Mouse (Mus musculus): ENCODE measurements at regions not wholly inside any gene's neighbourhood (a gene's known extent, or its start where the extent isn't known, plus 50 kb on each side); places are given as distances from the start of the nearest gene placed in this dataset.

DNA sequence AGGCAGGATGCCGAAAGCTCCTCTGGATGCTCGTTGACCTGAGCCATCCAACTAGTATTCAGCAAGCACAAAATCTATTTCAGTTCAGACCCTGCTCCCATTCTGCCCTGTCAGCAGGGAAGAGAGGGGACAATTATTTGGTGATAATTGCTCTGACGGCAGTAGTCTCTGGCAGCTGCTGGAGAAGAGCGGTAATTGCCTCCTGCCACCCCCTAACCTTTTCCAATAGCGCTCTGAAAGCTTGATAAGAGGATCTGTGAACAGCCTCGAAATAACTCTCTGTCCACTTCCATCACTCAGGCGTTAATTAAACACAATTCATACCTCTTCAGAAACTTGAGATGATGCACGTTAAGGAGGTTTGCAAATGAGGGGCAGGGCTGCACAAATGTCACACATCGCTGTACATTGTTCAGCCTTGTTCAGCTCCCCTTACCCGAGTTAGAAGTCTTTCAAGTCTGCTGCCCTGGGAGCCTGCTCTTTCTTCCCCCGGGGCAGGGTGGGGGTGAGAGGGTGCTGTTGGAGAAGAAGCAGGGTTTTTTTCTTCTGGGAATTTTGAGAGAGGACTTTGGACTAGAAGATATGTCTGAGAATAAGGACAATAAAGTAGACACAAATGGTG is 182.2 kb upstream of the Map3k1 start:
- ATAC-seq: peak; percentile 48; the same call in 1 of the 2 replicates
- no peaks in the 10 kb centered on the region for H3K36me3 ChIP-seq
- no peak overlapping the region for H3K27ac ChIP-seq
- no peak overlapping the region for H3K4me2 ChIP-seq (replicated peaks)
- WGBS: 34% methylated on average over 11 of the region's 11 CpGs
- H3K9me3 ChIP-seq: no peaks in the 10 kb centered on the region
- H3K9ac ChIP-seq: no peak overlapping the region
- H3K4me1 ChIP-seq (replicated peaks): no peaks in the 10 kb centered on the region
- no peaks in the 10 kb centered on the region for H3K27me3 ChIP-seq (replicated peaks)
- no peak overlapping the region for H3K4me3 ChIP-seq (replicated peaks)

DNA sequence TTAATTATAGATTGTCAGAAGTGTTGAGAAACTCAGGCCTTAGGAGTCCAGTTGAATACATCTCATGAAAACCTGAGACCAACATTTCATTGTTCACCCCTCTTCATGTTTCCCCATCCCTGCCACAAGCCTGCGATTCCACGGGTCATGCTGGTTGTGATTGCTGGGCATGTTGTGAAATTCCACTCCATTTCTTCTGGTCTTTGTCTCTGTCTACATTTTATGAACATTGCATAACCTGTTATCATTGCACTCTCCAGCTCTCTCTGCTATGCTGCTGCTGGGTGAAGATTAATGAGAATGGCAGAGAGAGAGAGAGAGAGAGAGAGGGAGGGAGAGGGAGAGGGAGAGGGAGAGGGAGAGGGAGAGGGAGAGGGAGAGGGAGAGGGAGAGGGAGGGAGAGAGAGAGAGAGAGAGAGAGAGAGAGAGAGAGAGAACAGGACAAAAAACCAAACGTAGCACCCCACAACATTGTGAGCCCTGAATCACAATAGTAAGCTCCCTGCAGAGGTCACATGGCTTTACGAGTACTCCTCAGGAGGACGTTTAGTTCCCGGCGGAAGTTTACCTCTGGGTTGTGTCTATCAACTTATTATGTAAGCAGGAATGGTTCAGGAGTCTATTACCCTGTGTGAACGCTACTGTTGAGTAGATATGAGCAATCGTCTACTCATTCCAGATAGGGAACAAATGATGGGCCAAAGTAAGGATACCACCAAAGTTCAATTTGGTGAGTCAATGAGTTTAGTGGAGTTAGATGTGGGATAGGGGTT is 183.5 kb upstream of the Map3k1 start:
- H3K4me2 ChIP-seq (replicated peaks): no peak overlapping the region
- 0 out of 2 replicates have a peak, but pooled peaks cover 3% of the 10 kb centered on the region for H3K4me1 ChIP-seq (replicated peaks)
- peak; percentile 56; the same call in 1 of the 2 replicates for ATAC-seq
- no peaks in the 10 kb centered on the region for H3K36me3 ChIP-seq
- 61% methylated on average over 9 of the region's 9 CpGs for WGBS
- H3K9me3 ChIP-seq: no peaks in the 10 kb centered on the region
- no peak overlapping the region for H3K9ac ChIP-seq
- H3K4me3 ChIP-seq (replicated peaks): no peak overlapping the region
- H3K27me3 ChIP-seq (replicated peaks): no peaks in the 10 kb centered on the region
- H3K27ac ChIP-seq: no peak overlapping the region

DNA sequence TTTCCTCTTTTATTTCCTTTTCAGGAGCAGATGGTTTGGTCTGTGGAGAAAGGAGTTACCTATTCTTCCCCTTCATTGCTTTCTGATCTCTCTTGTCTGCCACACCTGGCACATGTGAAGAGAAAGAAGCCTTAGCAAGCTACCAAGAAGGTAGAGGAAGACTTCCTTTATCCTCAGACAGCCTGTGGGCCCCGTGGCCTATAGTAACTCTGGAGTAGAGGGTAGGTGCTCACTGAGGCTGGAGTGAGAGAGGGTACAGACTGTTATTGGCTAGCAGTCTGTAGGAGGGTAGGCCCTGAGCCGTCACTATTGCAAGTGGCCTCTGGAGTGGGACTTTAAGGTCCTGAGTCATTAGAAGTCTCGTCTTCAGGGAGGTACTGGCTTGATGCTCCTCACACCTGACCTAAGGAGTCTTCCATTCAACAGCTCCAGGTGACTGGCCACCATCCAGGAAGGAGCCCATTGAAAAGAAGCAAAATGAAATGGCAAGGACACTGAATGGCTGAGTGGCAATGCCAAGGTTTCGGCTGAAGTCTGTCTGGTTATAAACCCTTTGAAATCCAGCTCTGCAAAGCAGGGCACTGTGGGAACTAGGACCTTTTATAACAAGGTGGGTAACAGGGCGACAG is 186.2 kb upstream of the Map3k1 start:
- Histone ChIP-seq H3K4me2 (replicated peaks) (no peak overlapping the region), H3K9me3 (no peaks in the 10 kb centered on the region), H3K27me3 (replicated peaks) (no peaks in the 10 kb centered on the region), H3K27ac (no peak overlapping the region), H3K4me3 (replicated peaks) (no peak overlapping the region), H3K4me1 (replicated peaks) (0 out of 2 replicates have a peak, but pooled peaks cover 3% of the 10 kb centered on the region), H3K36me3 (no peaks in the 10 kb centered on the region), H3K9ac (no peak overlapping the region)
- 89% methylated on average over 5 of the region's 5 CpGs for WGBS
- ATAC-seq: no peak

DNA sequence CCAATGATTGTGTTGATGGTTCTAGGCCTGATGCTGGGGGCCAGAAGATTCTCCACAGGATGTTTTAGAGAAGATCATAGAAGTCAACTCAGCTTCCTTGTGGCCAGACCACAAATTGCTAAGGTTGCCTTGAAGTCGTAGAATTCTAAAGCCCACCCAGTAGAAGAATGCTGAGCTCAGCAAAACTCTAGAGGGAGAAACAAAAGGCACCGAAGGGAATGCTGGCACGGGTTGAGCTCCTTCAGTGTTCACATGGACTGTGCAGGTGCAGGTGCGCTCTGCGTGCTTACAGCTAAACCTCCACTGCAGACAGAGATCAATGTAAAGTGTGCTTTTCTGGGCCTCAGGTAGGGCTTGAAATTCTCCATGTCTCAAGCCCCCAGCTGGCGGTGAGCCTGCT is 186.9 kb upstream of the Map3k1 start:
- Histone ChIP-seq H3K9ac (no peak overlapping the region), H3K27ac (no peak overlapping the region), H3K4me2 (replicated peaks) (no peak overlapping the region), H3K27me3 (replicated peaks) (no peaks in the 10 kb centered on the region), H3K4me1 (replicated peaks) (0 out of 2 replicates have a peak, but pooled peaks cover 3% of the 10 kb centered on the region), H3K4me3 (replicated peaks) (no peak overlapping the region), H3K9me3 (no peaks in the 10 kb centered on the region), H3K36me3 (no peaks in the 10 kb centered on the region)
- WGBS: 81% methylated on average over 6 of the region's 6 CpGs
- no peak for ATAC-seq

DNA sequence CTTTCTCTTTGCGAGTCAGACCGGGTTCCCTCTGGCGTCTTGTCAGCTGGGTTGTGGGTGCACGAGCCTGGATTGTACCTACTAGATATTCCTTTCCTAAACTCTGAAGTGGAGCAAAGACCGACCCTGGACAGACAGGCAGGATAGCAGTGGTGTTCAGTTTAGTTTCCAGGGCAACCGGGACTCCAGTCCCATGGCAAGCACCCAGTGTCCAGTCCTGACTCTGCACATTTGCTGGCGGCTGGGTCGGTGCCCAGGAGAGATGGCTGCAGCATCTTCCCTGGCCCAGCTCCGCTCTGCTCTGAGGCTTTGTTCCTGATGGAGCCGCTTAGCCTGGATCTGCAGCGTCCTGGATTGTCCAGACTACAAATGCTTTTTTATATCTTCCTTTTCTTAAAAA is 188.1 kb upstream of the Map3k1 start:
- WGBS: 68% methylated on average over 11 of the region's 11 CpGs
- Histone ChIP-seq H3K36me3 (no peaks in the 10 kb centered on the region), H3K4me2 (replicated peaks) (no peak overlapping the region), H3K9ac (no peak overlapping the region), H3K4me3 (replicated peaks) (no peak overlapping the region), H3K27me3 (replicated peaks) (no peaks in the 10 kb centered on the region), H3K27ac (no peak overlapping the region), H3K9me3 (no peaks in the 10 kb centered on the region), H3K4me1 (replicated peaks) (peaks cover 10% of the 10 kb centered on the region; the same call in 1 of the 2 replicates)
- ATAC-seq: no peak

DNA sequence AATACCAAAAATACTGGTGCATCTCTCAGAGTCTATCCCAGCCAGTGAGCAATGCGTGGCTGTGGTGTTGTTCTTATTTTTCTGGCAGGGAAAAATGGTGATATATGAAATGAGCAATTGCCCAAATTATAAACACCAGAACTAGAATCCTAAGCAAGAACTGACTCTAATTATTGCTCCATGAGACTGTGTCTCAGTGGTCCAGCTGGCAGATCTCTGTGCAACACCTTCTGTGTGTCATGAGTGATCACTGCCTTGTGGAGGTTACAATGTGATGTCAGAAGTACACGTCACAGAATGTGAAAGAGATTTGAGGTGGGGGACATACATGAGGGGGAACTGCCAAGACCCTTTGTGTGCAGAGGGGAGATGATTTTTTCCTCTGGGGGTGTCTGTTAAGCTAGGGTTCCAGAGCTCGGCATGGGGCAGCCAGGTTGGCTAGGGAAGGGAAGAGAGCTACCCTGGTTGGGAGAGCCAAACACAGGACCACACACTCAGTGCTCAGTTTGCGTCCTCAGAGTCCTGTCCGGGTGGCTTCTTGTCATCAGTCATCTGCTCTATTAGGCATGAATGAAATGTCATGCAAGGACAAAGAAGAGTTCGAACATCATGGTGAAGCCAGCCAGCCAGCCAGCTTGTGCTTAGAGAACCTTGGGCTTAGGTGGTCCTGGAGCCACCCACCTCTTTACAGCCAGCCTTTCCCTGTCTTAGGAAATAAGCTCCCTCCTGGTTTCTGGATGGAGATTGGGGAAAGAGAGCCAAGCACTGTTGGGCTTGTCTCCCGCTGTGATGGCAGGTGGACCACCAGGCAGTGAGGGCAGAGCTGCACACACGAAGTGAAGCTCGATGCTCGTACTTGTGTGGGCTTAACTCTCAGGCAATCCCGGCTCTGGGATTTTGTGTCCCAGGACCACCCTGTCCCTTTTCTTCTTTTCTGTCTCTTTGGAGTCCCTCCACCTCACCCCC is 189.5 kb upstream of the Map3k1 start:
- Histone ChIP-seq H3K27me3 (replicated peaks) (no peaks in the 10 kb centered on the region), H3K27ac (no peak overlapping the region), H3K4me3 (replicated peaks) (no peak overlapping the region), H3K9me3 (no peaks in the 10 kb centered on the region), H3K36me3 (no peaks in the 10 kb centered on the region), H3K9ac (no peak overlapping the region), H3K4me2 (replicated peaks) (no peak overlapping the region), H3K4me1 (replicated peaks) (peaks cover 18% of the 10 kb centered on the region)
- 84% methylated on average over 11 of the region's 11 CpGs for WGBS
- no peak for ATAC-seq

DNA sequence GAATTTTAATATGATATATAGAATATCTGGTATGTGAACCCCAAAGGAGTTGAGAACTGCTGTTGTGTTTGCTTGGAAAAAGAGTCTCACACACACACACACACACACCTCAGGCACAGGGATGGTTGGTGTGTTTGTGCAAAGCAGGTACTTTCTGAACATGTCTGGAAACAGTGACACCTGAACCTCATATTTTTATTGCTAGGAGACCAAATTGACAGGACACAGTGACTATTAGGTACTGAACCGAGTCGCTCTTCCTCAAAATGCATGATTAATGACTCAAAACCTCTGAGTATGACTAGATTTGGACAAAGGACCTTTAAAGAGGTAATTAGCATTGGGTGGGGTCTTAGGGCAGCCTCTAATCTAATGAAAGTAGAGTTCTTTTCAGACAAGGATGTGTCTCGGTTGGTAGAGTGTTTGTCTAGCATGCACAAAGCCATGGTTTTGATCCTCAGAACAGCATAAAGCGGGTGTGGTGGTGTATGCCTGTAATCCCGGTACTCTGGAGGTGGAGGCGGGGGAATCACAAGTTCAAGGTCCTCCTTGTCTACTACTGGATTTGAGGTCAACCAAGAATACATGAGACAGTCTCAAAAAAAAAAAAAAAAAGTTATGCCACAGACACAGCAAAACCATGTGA is 191.0 kb upstream of the Map3k1 start:
- 82% methylated on average over 6 of the region's 6 CpGs for WGBS
- no peak overlapping the region for H3K9ac ChIP-seq
- H3K27me3 ChIP-seq (replicated peaks): no peaks in the 10 kb centered on the region
- no peak overlapping the region for H3K27ac ChIP-seq
- no peaks in the 10 kb centered on the region for H3K36me3 ChIP-seq
- ATAC-seq: no peak
- H3K9me3 ChIP-seq: no peaks in the 10 kb centered on the region
- no peak overlapping the region for H3K4me2 ChIP-seq (replicated peaks)
- H3K4me1 ChIP-seq (replicated peaks): peaks cover 21% of the 10 kb centered on the region
- H3K4me3 ChIP-seq (replicated peaks): no peak overlapping the region

DNA sequence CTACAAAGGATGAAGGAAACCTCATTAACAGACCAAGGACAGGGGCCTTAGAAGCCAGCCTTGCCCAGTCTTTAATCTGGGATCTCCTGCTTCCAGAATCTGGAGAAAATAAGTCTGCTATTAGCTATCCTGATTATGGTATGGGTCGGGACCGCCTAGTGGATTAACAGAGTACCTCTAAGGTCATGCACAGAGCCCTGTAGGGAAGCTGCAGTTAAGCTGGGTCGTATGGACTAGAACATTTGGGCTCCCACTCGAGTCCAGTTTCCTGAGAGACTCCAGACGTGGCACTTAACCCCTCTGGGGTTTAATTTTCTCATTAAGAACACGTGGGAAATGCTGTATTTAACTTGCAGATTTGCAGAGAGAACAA is 191.5 kb upstream of the Map3k1 start:
- WGBS: 64% methylated on average over 6 of the region's 6 CpGs
- Histone ChIP-seq H3K9ac (no peak overlapping the region), H3K27ac (no peak overlapping the region), H3K4me2 (replicated peaks) (no peak overlapping the region), H3K4me1 (replicated peaks) (peaks cover 21% of the 10 kb centered on the region), H3K36me3 (no peaks in the 10 kb centered on the region), H3K9me3 (no peaks in the 10 kb centered on the region), H3K27me3 (replicated peaks) (no peaks in the 10 kb centered on the region), H3K4me3 (replicated peaks) (no peak overlapping the region)
- ATAC-seq: no peak

DNA sequence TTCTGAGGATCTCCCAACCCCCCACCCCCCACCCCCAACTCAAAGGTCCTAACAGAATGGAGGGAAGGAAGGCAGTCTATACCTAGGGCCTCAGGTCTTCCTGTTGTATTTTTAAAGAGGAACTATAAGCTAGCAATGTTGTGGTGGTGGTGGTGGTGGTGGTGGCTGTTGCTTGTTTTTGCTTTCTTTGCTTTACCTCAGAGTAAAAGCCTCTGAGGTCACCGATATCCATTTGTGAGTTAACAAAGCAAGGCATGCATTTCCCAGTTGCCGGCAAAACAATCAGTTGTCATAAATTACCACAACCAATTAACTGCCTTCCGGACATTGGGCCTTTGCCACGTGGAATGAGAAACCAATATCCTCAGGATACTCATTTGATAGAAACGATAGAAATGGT is 191.9 kb upstream of the Map3k1 start:
- Histone ChIP-seq H3K4me1 (replicated peaks) (peaks cover 21% of the 10 kb centered on the region), H3K4me3 (replicated peaks) (no peak overlapping the region), H3K9me3 (no peaks in the 10 kb centered on the region), H3K27ac (no peak overlapping the region), H3K9ac (no peak overlapping the region), H3K4me2 (replicated peaks) (no peak overlapping the region), H3K27me3 (replicated peaks) (no peaks in the 10 kb centered on the region), H3K36me3 (no peaks in the 10 kb centered on the region)
- WGBS: 66% methylated on average over 5 of the region's 5 CpGs
- ATAC-seq: no peak

DNA sequence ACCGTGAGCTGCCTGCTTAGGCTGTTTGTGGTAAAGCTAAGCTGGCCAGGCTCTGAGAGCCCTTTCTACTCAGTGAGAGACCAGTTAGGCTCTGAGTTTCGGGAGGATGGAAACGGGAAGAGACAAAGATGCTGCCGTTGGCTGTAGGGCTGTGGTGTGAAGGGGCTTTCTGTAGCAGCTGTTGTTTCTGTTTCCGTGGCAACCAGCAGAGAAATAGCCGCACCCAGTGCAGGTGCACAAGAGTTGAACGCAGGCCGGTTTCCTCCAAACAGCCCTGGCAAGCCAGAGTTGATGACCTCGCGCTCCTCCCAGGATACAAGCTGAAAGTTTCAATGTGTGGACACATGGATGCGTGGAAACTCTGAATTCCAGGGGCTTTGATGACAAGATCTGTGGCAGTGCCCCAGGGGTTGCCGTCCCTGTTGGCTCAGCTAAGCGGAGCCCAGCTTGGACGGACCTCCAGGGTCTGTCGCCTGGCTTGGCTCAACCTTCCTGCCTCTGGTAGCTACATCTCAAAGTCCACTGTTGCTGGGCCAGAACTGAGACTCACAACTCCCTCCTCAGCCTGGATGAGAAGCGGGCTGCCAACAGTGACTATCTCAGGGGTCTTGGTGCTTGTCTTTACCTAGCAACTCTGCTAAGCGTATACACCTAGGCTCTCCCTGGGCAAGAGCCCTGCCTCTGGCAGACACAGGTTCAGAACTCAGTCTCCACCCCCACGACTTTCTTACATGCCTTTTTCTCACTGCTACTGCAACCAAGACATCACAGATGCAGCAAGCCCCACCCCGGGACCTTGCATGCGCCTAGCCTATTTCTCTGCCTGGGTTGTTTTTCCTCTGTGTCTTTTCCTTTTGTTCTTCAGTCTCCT is 192.6 kb upstream of the Map3k1 start:
- H3K4me3 ChIP-seq (replicated peaks): no peak overlapping the region
- H3K9ac ChIP-seq: no peak overlapping the region
- WGBS: 50% methylated on average over 20 of the region's 20 CpGs
- H3K27ac ChIP-seq: no peak overlapping the region
- H3K4me2 ChIP-seq (replicated peaks): no peak overlapping the region
- H3K9me3 ChIP-seq: no peaks in the 10 kb centered on the region
- H3K4me1 ChIP-seq (replicated peaks): peaks cover 21% of the 10 kb centered on the region
- ATAC-seq: peak; percentile 73
- H3K36me3 ChIP-seq: no peaks in the 10 kb centered on the region
- H3K27me3 ChIP-seq (replicated peaks): no peaks in the 10 kb centered on the region

Data from intestine, embryonic 15.5 days (tissue).